17 mouse cellular contexts compared by ENCODE assay signal in genomic region chr3:126640443-126641251, GRCm38 (mm10). TPM values are rescaled to one million over a fixed set of nuclear protein-coding genes. Genes with fewer than 3 reads are reported as not detected.
DNase-seq lines count a peak whose midpoint lies in the region; ATAC-seq lines count a peak whose summit lies in the region.
"Had no signal": no experiment of that assay in that cellular context is flagged by ENCODE, and none has a peak within 500 bp of the region (broad histone marks: within the 10 kb centered on the region; RNA-seq: fewer than 3 reads in every experiment).

No protein-coding gene starts in this region.

- no peak overlapping the region for H3K4me2 ChIP-seq in heart, embryonic 13.5 days
- no peak overlapping the region for H3K4me2 ChIP-seq in lung, embryonic 16.5 days (ENCODE audit: low read depth, low read length)
- H3K4me2 ChIP-seq in intestine, embryonic 15.5 days (replicated peaks): no peak overlapping the region
- H3K4me2 ChIP-seq: midbrain, embryonic 12.5 days had no signal

- ATAC-seq in heart, embryonic 13.5 days (ENCODE audit: extremely low read depth, insufficient number of reproducible peaks, low FRiP score, low TSS enrichment): no peak
- ATAC-seq in lung, embryonic 16.5 days (ENCODE audit: low read depth): 0 out of 2 replicates have a peak, but pooled peaks have one; percentile 21
- peak; percentile 50 for ATAC-seq in intestine, embryonic 15.5 days
- ATAC-seq: forebrain, embryonic 16.5 days; liver, postnatal 0 days had no signal

- H3K9me3 ChIP-seq in heart, embryonic 13.5 days: no peaks in the 10 kb centered on the region
- H3K9me3 ChIP-seq in lung, embryonic 16.5 days (ENCODE audit: control insufficient read depth, low read length): no peaks in the 10 kb centered on the region
- H3K9me3 ChIP-seq in intestine, embryonic 15.5 days: no peaks in the 10 kb centered on the region
- H3K9me3 ChIP-seq: midbrain, embryonic 12.5 days had no signal

- peaks cover 67% of the 10 kb centered on the region for H3K4me1 ChIP-seq in heart, embryonic 13.5 days
- peaks cover 42% of the 10 kb centered on the region for H3K4me1 ChIP-seq in lung, embryonic 16.5 days (replicated peaks; ENCODE audit: control insufficient read depth, insufficient read depth, low read length)
- H3K4me1 ChIP-seq in intestine, embryonic 15.5 days (replicated peaks): peaks cover 16% of the 10 kb centered on the region

- peak overlapping the region; percentile 95 for H3K27ac ChIP-seq in heart, embryonic 13.5 days (replicated peaks)
- H3K27ac ChIP-seq in lung, embryonic 16.5 days (ENCODE audit: low read length): no peak overlapping the region; the same call in 1 of the 2 replicates
- H3K27ac ChIP-seq in intestine, embryonic 15.5 days: no peak overlapping the region
- H3K27ac ChIP-seq: midbrain, embryonic 12.5 days had no signal

- intact Hi-C loops in heart, postnatal 14 days (cut with DNase I): no loop called here

- H3K4me3 ChIP-seq in heart, embryonic 13.5 days: no peak overlapping the region
- no peak overlapping the region for H3K4me3 ChIP-seq in lung, embryonic 16.5 days (ENCODE audit: low read length)
- H3K4me3 ChIP-seq in intestine, embryonic 15.5 days (replicated peaks): no peak overlapping the region
- H3K4me3 ChIP-seq: midbrain, embryonic 12.5 days had no signal

- no peak for DNase-seq in heart, postnatal 14 days
- no peak for DNase-seq in lung, postnatal 4 days
- no peak for DNase-seq in urinary bladder, postnatal 36 days (ENCODE audit: low spot score in 2 of 2)
- DNase-seq in thymus, postnatal 14 days: no peak
- DNase-seq: cerebellum, adult 2 months; cerebellum, postnatal 36 days; gastrocnemius, postnatal 25 days; kidney, adult 9 months; kidney, postnatal 25 days; left cerebral cortex, postnatal 4 days; liver, postnatal 0 days; thymus, adult 18-20 months had no signal

- 0 out of 2 replicates have a peak, but pooled peaks cover 3% of the 10 kb centered on the region for H3K36me3 ChIP-seq in heart, embryonic 13.5 days
- H3K36me3 ChIP-seq in lung, embryonic 16.5 days (ENCODE audit: control insufficient read depth, insufficient read depth, low read length): no peaks in the 10 kb centered on the region
- H3K36me3 ChIP-seq in intestine, embryonic 15.5 days: no peaks in the 10 kb centered on the region
- H3K36me3 ChIP-seq: midbrain, embryonic 12.5 days had no signal

- H3K9ac ChIP-seq in heart, embryonic 13.5 days: peak overlapping the region; percentile 30; the same call in 1 of the 2 replicates
- no peak overlapping the region for H3K9ac ChIP-seq in lung, embryonic 16.5 days (ENCODE audit: low read length)
- no peak overlapping the region for H3K9ac ChIP-seq in intestine, embryonic 15.5 days
- H3K9ac ChIP-seq: liver, postnatal 0 days; midbrain, embryonic 12.5 days had no signal

- WGBS in heart, embryonic 13.5 days: 74% methylated on average over 10 of the region's 10 CpGs
- 52% methylated on average over 10 of the region's 10 CpGs for WGBS in lung, embryonic 16.5 days
- 62% methylated on average over 10 of the region's 10 CpGs for WGBS in intestine, embryonic 15.5 days

- H3K27me3 ChIP-seq in heart, embryonic 13.5 days (replicated peaks): no peaks in the 10 kb centered on the region
- H3K27me3 ChIP-seq in lung, embryonic 16.5 days (ENCODE audit: control insufficient read depth, insufficient read depth, low read depth, low read length): no peaks in the 10 kb centered on the region
- no peaks in the 10 kb centered on the region for H3K27me3 ChIP-seq in intestine, embryonic 15.5 days (replicated peaks)
- H3K27me3 ChIP-seq: midbrain, embryonic 12.5 days had no signal

RNA-seq across cellular contexts. Expression of gene Camk2d, which starts 44.5 kb away (rescaled TPM):
- polyA plus RNA-seq in heart, embryonic 13.5 days (2015; fragmentation: Nextera tagmentation; extraction: Ambion mirVana): 87.4 and 97.6 TPM in 2 replicates
- total RNA-seq in heart, postnatal 14 days (2021): 100 to 1,000 TPM; 140 to 160 TPM
- polyA plus RNA-seq in lung, embryonic 16.5 days (2015; fragmentation: Nextera tagmentation; extraction: Ambion mirVana): 34.3 and 35.0 TPM in 2 replicates
- 37.8 and 39.9 TPM in 2 replicates for polyA plus RNA-seq in intestine, embryonic 15.5 days (2015; fragmentation: Nextera tagmentation; extraction: Ambion mirVana)
